Mouse (Mus musculus): ENCODE results near the gene Lipe. TPM values are rescaled to one million over a fixed set of nuclear protein-coding genes. Genes with fewer than 3 reads are reported as not detected.

Lipe gene
- polyA plus RNA-seq, 2 experiments = 3.5 to 10.4 TPM

DNA sequence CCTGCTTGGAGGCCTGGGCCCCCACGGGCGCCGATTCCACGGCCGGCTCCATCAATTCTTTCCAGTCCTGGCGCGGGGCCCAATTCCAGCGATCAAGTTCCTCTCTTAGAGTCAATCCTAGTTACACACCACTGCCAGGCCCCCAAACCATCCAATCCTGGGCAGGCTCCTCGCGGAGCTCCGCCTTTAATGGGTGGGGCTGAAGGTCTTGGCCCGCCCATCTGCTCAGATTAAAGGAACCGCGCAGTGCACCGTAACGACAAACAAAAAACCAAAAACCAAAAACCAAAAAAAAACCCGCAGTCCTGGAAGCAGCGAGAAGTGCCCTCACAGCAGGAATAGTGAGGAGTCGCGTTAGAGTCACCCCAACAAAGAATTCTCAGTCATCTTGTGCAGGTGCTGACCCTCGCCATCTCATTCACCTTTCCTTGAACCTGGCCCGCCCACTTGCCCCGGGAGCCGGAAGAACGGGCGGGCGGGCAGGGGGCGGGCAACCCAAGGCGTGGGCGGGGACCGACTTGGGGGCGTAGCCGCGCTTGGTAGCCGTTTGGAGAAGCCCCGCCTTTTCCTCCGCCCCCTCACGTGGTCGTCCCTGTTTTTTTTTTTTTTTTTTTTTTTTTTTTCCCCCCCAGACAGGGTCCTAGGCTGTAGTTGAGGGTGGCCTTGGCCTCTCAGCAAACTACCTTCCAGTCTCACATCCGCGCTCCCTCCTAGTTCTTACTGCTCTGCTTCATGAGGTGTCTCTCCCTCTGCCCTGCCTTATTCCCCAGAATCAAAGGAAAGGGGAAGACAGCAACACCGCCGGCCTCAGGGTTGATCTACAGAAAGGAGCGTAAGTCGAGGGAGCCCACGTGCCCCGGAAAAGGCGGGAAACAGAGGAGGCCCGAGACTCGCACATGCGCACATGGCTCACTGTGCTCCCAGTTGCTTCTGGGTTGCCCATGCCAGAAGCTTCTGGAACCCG lies 2.7 kb downstream of the Lipe start:
- Histone ChIP-seq H3K9me3 (ENCODE audit: control insufficient read depth, low read length) (no peaks in the 10 kb centered on the region), H3K9ac (ENCODE audit: low read depth, low read length, severe bottlenecking) (peak overlapping the region; percentile 53), H3K36me3 (ENCODE audit: control insufficient read depth, insufficient read depth, low read length) (no peaks in the 10 kb centered on the region), H3K27me3 (ENCODE audit: control insufficient read depth, insufficient read depth, low read length) (no peaks in the 10 kb centered on the region), H3K4me1 (ENCODE audit: control insufficient read depth, insufficient read depth, low read length) (peaks cover 22% of the 10 kb centered on the region), H3K27ac (replicated peaks; ENCODE audit: low read depth, low read length) (no peak overlapping the region; the same call in 1 of the 2 replicates), H3K4me2 (replicated peaks; ENCODE audit: low read depth, low read length, severe bottlenecking) (peak overlapping the region; percentile 62), H3K4me3 (replicated peaks; ENCODE audit: low read length) (peak overlapping the region; percentile 53)
- ATAC-seq (ENCODE audit: low FRiP score, low read depth) (peak; percentile 98), DNase-seq (ENCODE audit: low spot score) (peak; percentile 96)
- TF ChIP-seq POLR2A (IDR thresholded peaks at IDR 0.05; ENCODE audit: borderline replicate concordance, extremely low read depth, insufficient read depth, insufficient read length) = no peak
- 9% methylated on average over 52 of the region's 52 CpGs for WGBS

DNA sequence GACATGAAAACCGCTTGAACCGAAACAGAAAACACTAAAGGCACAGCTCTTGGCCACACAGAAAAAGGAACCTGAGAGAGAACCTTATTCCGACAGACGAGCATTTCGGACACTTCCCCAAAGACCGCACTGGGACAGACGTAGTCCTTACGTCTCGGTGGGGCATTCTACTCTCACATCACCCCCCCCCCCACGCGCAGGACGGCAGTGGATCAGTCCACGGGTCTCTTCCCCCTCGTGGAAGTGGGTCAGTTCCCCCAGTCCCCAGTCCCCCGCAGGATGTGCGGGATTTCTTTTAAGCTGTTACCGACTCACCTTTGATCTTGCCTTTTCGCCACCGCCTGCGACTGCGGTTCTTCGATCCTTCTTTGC lies 3.3 kb downstream of the Lipe start:
- H3K27ac ChIP-seq (replicated peaks; ENCODE audit: low read depth, low read length) = no peak overlapping the region; the same call in 1 of the 2 replicates
- no peaks in the 10 kb centered on the region for H3K9me3 ChIP-seq (ENCODE audit: control insufficient read depth, low read length)
- whole genome bisulfite sequencing = 0% methylated on average over 22 of the region's 22 CpGs
- H3K4me3 ChIP-seq (replicated peaks; ENCODE audit: low read length) = peak overlapping the region; percentile 53
- no peak for TF ChIP-seq POLR2A (IDR thresholded peaks at IDR 0.05; ENCODE audit: borderline replicate concordance, extremely low read depth, insufficient read depth, insufficient read length)
- no peaks in the 10 kb centered on the region for H3K36me3 ChIP-seq (ENCODE audit: control insufficient read depth, insufficient read depth, low read length)
- H3K27me3 ChIP-seq (ENCODE audit: control insufficient read depth, insufficient read depth, low read length) = no peaks in the 10 kb centered on the region
- peaks cover 26% of the 10 kb centered on the region for H3K4me1 ChIP-seq (ENCODE audit: control insufficient read depth, insufficient read depth, low read length)
- H3K4me2 ChIP-seq (replicated peaks; ENCODE audit: low read depth, low read length, severe bottlenecking) = peak overlapping the region; percentile 62
- DNase-seq (ENCODE audit: low spot score) = no peak
- peak overlapping the region; percentile 53 for H3K9ac ChIP-seq (ENCODE audit: low read depth, low read length, severe bottlenecking)
- ATAC-seq (ENCODE audit: low FRiP score, low read depth) = peak; percentile 35

DNA sequence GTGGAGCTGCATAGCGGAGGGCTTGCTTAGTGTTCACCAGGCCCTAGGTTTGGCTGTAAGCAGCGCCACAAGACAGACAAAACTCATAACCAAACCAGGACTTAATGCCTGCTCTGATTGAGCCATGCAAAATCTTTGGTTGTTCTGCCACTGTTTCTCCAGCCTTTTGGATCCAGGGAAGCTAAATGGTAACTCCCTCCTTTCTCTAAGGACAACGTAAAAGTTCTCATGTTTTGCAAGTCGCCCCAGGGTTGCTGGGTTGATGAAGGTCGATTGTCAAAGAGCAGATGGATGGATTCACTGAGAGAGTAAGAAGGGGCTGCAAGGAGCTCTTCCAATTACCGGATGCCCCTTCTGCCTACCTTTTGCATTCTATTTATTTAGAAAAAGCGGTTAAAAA lies 3.8 kb downstream of the Lipe start:
- TF ChIP-seq POLR2A (IDR thresholded peaks at IDR 0.05; ENCODE audit: borderline replicate concordance, extremely low read depth, insufficient read depth, insufficient read length) = no peak
- H3K9me3 ChIP-seq (ENCODE audit: control insufficient read depth, low read length) = no peaks in the 10 kb centered on the region
- peak overlapping the region; percentile 53 for H3K4me3 ChIP-seq (replicated peaks; ENCODE audit: low read length)
- WGBS = 11% methylated on average over 7 of the region's 7 CpGs
- DNase-seq (ENCODE audit: low spot score) (no peak), ATAC-seq (ENCODE audit: low FRiP score, low read depth) (no peak)
- peak overlapping the region; percentile 62 for H3K4me2 ChIP-seq (replicated peaks; ENCODE audit: low read depth, low read length, severe bottlenecking)
- H3K4me1 ChIP-seq (ENCODE audit: control insufficient read depth, insufficient read depth, low read length) = peaks cover 31% of the 10 kb centered on the region
- H3K36me3 ChIP-seq (ENCODE audit: control insufficient read depth, insufficient read depth, low read length) = no peaks in the 10 kb centered on the region
- H3K27ac ChIP-seq (replicated peaks; ENCODE audit: low read depth, low read length) = no peak overlapping the region
- H3K27me3 ChIP-seq (ENCODE audit: control insufficient read depth, insufficient read depth, low read length) = no peaks in the 10 kb centered on the region
- peak overlapping the region; percentile 53 for H3K9ac ChIP-seq (ENCODE audit: low read depth, low read length, severe bottlenecking)

DNA sequence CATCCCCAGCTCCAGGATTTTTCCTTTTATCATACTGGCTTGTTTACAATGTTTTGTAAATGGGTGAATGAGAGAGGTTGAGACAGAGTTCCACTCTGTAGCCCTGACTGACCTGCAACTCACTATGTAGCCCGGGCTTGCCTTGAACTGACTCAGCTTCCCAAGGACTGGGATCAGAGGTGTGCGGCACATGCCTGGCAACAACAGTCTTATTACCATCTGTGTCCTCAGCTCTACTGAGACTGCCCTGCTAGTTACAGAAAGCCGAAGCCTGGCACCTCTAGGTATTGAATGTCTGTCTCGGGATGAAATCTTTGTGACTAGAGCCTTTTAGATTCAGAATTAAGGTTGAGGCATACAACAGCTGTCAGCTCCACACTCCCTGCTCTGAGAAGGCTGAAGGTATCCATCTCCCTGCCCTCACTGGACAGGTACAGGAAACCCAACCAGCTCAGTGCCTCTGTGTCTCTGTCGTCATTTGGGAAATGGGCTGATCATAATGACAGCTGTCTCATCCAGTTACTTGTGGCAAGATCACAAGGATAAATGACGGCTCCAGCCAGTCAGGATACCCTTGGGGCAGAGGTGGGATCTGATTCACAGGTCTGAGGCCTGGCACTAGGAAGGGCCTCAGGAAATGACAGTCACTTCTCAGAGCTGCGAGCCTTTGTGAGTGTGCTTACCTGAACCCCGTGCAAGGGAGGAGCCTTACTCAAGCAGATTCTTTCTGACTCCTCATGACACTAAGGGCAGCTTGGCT lies 4.9 kb downstream of the Lipe start:
- no peak for DNase-seq (ENCODE audit: low spot score)
- H3K9me3 ChIP-seq (ENCODE audit: control insufficient read depth, low read length) = no peaks in the 10 kb centered on the region
- WGBS = 77% methylated on average over 8 of the region's 8 CpGs
- peak overlapping the region; percentile 53; the same call in 1 of the 2 replicates for H3K4me3 ChIP-seq (replicated peaks; ENCODE audit: low read length)
- ATAC-seq (ENCODE audit: low FRiP score, low read depth) = no peak
- no peaks in the 10 kb centered on the region for H3K27me3 ChIP-seq (ENCODE audit: control insufficient read depth, insufficient read depth, low read length)
- 0 out of 2 replicates have a peak, but pooled peaks cover under 1% of the 10 kb centered on the region for H3K36me3 ChIP-seq (ENCODE audit: control insufficient read depth, insufficient read depth, low read length)
- H3K9ac ChIP-seq (ENCODE audit: low read depth, low read length, severe bottlenecking) = no peak overlapping the region
- peak overlapping the region; percentile 62; the same call in 1 of the 2 replicates for H3K4me2 ChIP-seq (replicated peaks; ENCODE audit: low read depth, low read length, severe bottlenecking)
- no peak for TF ChIP-seq POLR2A (IDR thresholded peaks at IDR 0.05; ENCODE audit: borderline replicate concordance, extremely low read depth, insufficient read depth, insufficient read length)
- no peak overlapping the region for H3K27ac ChIP-seq (replicated peaks; ENCODE audit: low read depth, low read length)
- peaks cover 32% of the 10 kb centered on the region for H3K4me1 ChIP-seq (ENCODE audit: control insufficient read depth, insufficient read depth, low read length)

DNA sequence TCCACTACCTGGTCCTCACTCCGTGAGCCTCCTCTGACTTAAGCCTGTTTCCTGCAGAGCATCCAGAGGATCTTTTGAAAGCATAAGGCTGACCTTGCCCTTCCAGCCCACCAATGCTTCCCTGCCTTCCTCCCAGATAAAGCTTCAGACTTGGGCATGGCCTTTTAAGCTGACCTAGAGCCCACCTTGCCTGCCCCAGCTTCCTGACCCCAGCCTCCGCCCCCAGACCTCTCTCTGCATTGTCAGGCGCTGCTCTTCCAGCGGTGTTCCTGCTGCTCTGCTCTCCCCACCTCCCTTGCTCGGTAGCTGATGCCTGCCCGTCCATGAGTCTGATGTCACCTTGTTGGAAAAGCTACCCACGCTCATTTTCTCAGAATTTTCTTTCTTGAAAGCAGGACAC lies 5.7 kb downstream of the Lipe start:
- no peak overlapping the region for H3K4me3 ChIP-seq (replicated peaks; ENCODE audit: low read length)
- no peaks in the 10 kb centered on the region for H3K9me3 ChIP-seq (ENCODE audit: control insufficient read depth, low read length)
- no peaks in the 10 kb centered on the region for H3K27me3 ChIP-seq (ENCODE audit: control insufficient read depth, insufficient read depth, low read length)
- H3K9ac ChIP-seq (ENCODE audit: low read depth, low read length, severe bottlenecking) = no peak overlapping the region
- H3K4me1 ChIP-seq (ENCODE audit: control insufficient read depth, insufficient read depth, low read length) = peaks cover 32% of the 10 kb centered on the region
- H3K36me3 ChIP-seq (ENCODE audit: control insufficient read depth, insufficient read depth, low read length) = peaks cover 8% of the 10 kb centered on the region
- no peak overlapping the region for H3K27ac ChIP-seq (replicated peaks; ENCODE audit: low read depth, low read length)
- no peak for TF ChIP-seq POLR2A (IDR thresholded peaks at IDR 0.05; ENCODE audit: borderline replicate concordance, extremely low read depth, insufficient read depth, insufficient read length)
- no peak overlapping the region for H3K4me2 ChIP-seq (replicated peaks; ENCODE audit: low read depth, low read length, severe bottlenecking)
- ATAC-seq (ENCODE audit: low FRiP score, low read depth) = no peak
- WGBS = 52% methylated on average over 7 of the region's 7 CpGs
- no peak for DNase-seq (ENCODE audit: low spot score)

Data from limb, embryonic 14.5 days (tissue).